Mouse (Mus musculus) megakaryocyte, embryonic 14.5 days (primary cell): Measurements from ENCODE around the gene Rgma.

Experiments
- FLI1 ChIP-seq: IDR thresholded peaks from 2 replicates; pipeline ENCODE4 v1.6.1; 2012; ENCODE audit warnings: low read length, inconsistent platforms, mixed read lengths
- GATA1 ChIP-seq: IDR thresholded peaks from 3 replicates; pipeline ENCODE4 v1.6.1; 2012; ENCODE audit warnings: mixed read lengths, low read length, inconsistent platforms, borderline replicate concordance

GRCm38 (mm10) chr7:73327652-73328051 lies 47.7 kb upstream of the Rgma start:
- TF ChIP-seq GATA1, result no peak
- no peak for TF ChIP-seq FLI1
